Mouse (Mus musculus): ENCODE results near the gene Kdelr3. TPM values are rescaled to one million over a fixed set of nuclear protein-coding genes. Genes with fewer than 3 reads are reported as not detected.

Kdelr3 gene
- polyA plus RNA-seq, 1 experiment: not detected

GRCm38 (mm10) chr15:79507055-79507828 lies 9.0 kb upstream of the Kdelr3 start:
- H3K27ac ChIP-seq (ENCODE audit: insufficient read depth, low read depth, low read length): no peak overlapping the region
- WGBS: 54% methylated on average over 31 of the region's 31 CpGs

GRCm38 (mm10) chr15:79509998-79510397 lies 6.2 kb upstream of the Kdelr3 start:
- TF ChIP-seq CTCF (IDR thresholded peaks at IDR 0.05; ENCODE audit: insufficient read depth, low read depth, low read length) (no peak), POLR2A (IDR thresholded peaks at IDR 0.05; ENCODE audit: insufficient read depth, low read depth, low read length) (no peak)
- H3K27ac ChIP-seq (ENCODE audit: insufficient read depth, low read depth, low read length): peak overlapping the region; percentile 98
- peak overlapping the region; percentile 50 for H3K4me3 ChIP-seq (ENCODE audit: insufficient read depth, low read depth, low read length)
- peaks cover 53% of the 10 kb centered on the region for H3K4me1 ChIP-seq (ENCODE audit: control insufficient read depth, insufficient read depth, low read length)
- 31% methylated on average over 6 of the region's 6 CpGs for WGBS

More at GRCm38 (mm10) chr15:79507055-79507828, 9.0 kb upstream of the Kdelr3 start:
- TF ChIP-seq CTCF (IDR thresholded peaks at IDR 0.05; ENCODE audit: insufficient read depth, low read depth, low read length): no peak
- no peak for TF ChIP-seq POLR2A (IDR thresholded peaks at IDR 0.05; ENCODE audit: insufficient read depth, low read depth, low read length)
- H3K4me1 ChIP-seq (ENCODE audit: control insufficient read depth, insufficient read depth, low read length): peaks cover 49% of the 10 kb centered on the region
- H3K4me3 ChIP-seq (ENCODE audit: insufficient read depth, low read depth, low read length): no peak overlapping the region

- Histone ChIP-seq H3K4me1 (ENCODE audit: control insufficient read depth, insufficient read depth, low read length) (peaks cover 53% of the 10 kb centered on the region), H3K4me3 (ENCODE audit: insufficient read depth, low read depth, low read length) (peak overlapping the region; percentile 50), H3K27ac (ENCODE audit: insufficient read depth, low read depth, low read length) (peak overlapping the region; percentile 98)
- TF ChIP-seq POLR2A (IDR thresholded peaks at IDR 0.05; ENCODE audit: insufficient read depth, low read depth, low read length): no peak
- 45% methylated on average over 7 of the region's 7 CpGs for WGBS
Observed at GRCm38 (mm10) chr15:79510425-79510824, 5.8 kb upstream of the Kdelr3 start.

GRCm38 (mm10) chr15:79511553-79512320 lies 4.5 kb upstream of the Kdelr3 start:
- Histone ChIP-seq H3K4me1 (ENCODE audit: control insufficient read depth, insufficient read depth, low read length) (peaks cover 58% of the 10 kb centered on the region), H3K27ac (ENCODE audit: insufficient read depth, low read depth, low read length) (peak overlapping the region; percentile 98), H3K4me3 (ENCODE audit: insufficient read depth, low read depth, low read length) (peak overlapping the region; percentile 50)
- 2% methylated on average over 61 of the region's 61 CpGs for WGBS
- TF ChIP-seq POLR2A (IDR thresholded peaks at IDR 0.05; ENCODE audit: insufficient read depth, low read depth, low read length) (no peak; the same call in 1 of the 2 replicates), CTCF (IDR thresholded peaks at IDR 0.05; ENCODE audit: insufficient read depth, low read depth, low read length) (no peak)

- no peak overlapping the region for H3K27ac ChIP-seq (ENCODE audit: insufficient read depth, low read depth, low read length)
- H3K4me3 ChIP-seq (ENCODE audit: insufficient read depth, low read depth, low read length): no peak overlapping the region
- TF ChIP-seq POLR2A (IDR thresholded peaks at IDR 0.05; ENCODE audit: insufficient read depth, low read depth, low read length): no peak
- no peak for TF ChIP-seq CTCF (IDR thresholded peaks at IDR 0.05; ENCODE audit: insufficient read depth, low read depth, low read length)
- H3K4me1 ChIP-seq (ENCODE audit: control insufficient read depth, insufficient read depth, low read length): peaks cover 48% of the 10 kb centered on the region
- 18% methylated on average over 9 of the region's 9 CpGs for WGBS
Observed at GRCm38 (mm10) chr15:79513940-79514339, 2.3 kb upstream of the Kdelr3 start.

- TF ChIP-seq CTCF (IDR thresholded peaks at IDR 0.05; ENCODE audit: insufficient read depth, low read depth, low read length) (no peak), POLR2A (IDR thresholded peaks at IDR 0.05; ENCODE audit: insufficient read depth, low read depth, low read length) (no peak)
- H3K27ac ChIP-seq (ENCODE audit: insufficient read depth, low read depth, low read length): no peak overlapping the region
- peaks cover 27% of the 10 kb centered on the region for H3K4me1 ChIP-seq (ENCODE audit: control insufficient read depth, insufficient read depth, low read length)
- 84% methylated on average over 4 of the region's 4 CpGs for WGBS
- no peak overlapping the region for H3K4me3 ChIP-seq (ENCODE audit: insufficient read depth, low read depth, low read length)
Observed at GRCm38 (mm10) chr15:79517710-79518109, 1.5 kb downstream of the Kdelr3 start.

GRCm38 (mm10) chr15:79518571-79518970 lies 2.4 kb downstream of the Kdelr3 start:
- Histone ChIP-seq H3K27ac (ENCODE audit: insufficient read depth, low read depth, low read length) (no peak overlapping the region), H3K4me3 (ENCODE audit: insufficient read depth, low read depth, low read length) (no peak overlapping the region), H3K4me1 (ENCODE audit: control insufficient read depth, insufficient read depth, low read length) (peaks cover 25% of the 10 kb centered on the region)
- TF ChIP-seq CTCF (IDR thresholded peaks at IDR 0.05; ENCODE audit: insufficient read depth, low read depth, low read length) (no peak), POLR2A (IDR thresholded peaks at IDR 0.05; ENCODE audit: insufficient read depth, low read depth, low read length) (no peak)
- WGBS: 88% methylated on average over 3 of the region's 3 CpGs

- H3K4me1 ChIP-seq (ENCODE audit: control insufficient read depth, insufficient read depth, low read length): peaks cover 18% of the 10 kb centered on the region
- 62% methylated on average over 16 of the region's 16 CpGs for WGBS
- H3K4me3 ChIP-seq (ENCODE audit: insufficient read depth, low read depth, low read length): no peak overlapping the region
- TF ChIP-seq POLR2A (IDR thresholded peaks at IDR 0.05; ENCODE audit: insufficient read depth, low read depth, low read length) (no peak), CTCF (IDR thresholded peaks at IDR 0.05; ENCODE audit: insufficient read depth, low read depth, low read length) (no peak)
- no peak overlapping the region for H3K27ac ChIP-seq (ENCODE audit: insufficient read depth, low read depth, low read length)
Observed at GRCm38 (mm10) chr15:79519400-79520220, 3.4 kb downstream of the Kdelr3 start.
